Mouse (Mus musculus): ENCODE measurements at regions not wholly inside any gene's neighbourhood (a gene's known extent, or its start where the extent isn't known, plus 50 kb on each side); places are given as distances from the start of the nearest gene placed in this dataset.

- Histone ChIP-seq H3K4me1 (ENCODE audit: control insufficient read depth in 2 of 2, insufficient read depth in 2 of 2, low read length in 2 of 2, poor library complexity in 1 of 2) (no peaks in the 10 kb centered on the region), H3K9me3 (ENCODE audit: control insufficient read depth, insufficient read depth, low read depth, low read length) (no peaks in the 10 kb centered on the region), H3K9ac (ENCODE audit: insufficient read depth, low read depth, low read length, poor library complexity, severe bottlenecking) (no peak overlapping the region), H3K4me3 (ENCODE audit: insufficient read depth in 1 of 2, low read depth in 1 of 2, low read length in 2 of 2, poor library complexity in 1 of 2, severe bottlenecking in 1 of 2) (no peak overlapping the region), H3K36me3 (ENCODE audit: control insufficient read depth, insufficient read depth, low read length, poor library complexity, severe bottlenecking) (no peaks in the 10 kb centered on the region), H3K27ac (ENCODE audit: insufficient read depth, low read depth, low read length, poor library complexity, severe bottlenecking) (no peak overlapping the region)
- no peak for DNase-seq (ENCODE audit: low read depth, low spot score)
- TF ChIP-seq ZC3H11A (IDR thresholded peaks at IDR 0.05; ENCODE audit: borderline replicate concordance, low read depth, low read length) (no peak), CHD2 (IDR thresholded peaks at IDR 0.05; ENCODE audit: low read depth, low read length) (no peak), MAFK (IDR thresholded peaks at IDR 0.05; ENCODE audit: insufficient read depth, low read depth, low read length) (no peak), ZNF384 (IDR thresholded peaks at IDR 0.05; ENCODE audit: low read depth, low read length) (no peak), HCFC1 (IDR thresholded peaks at IDR 0.05; ENCODE audit: borderline replicate concordance, insufficient read depth, low read length) (no peak)
- in situ Hi-C loops (cut with MboI; ENCODE audit: low sequenced_read_pairs in 2 of 2, unreplicated experiment in 2 of 2) = no loop called here
Observed at GRCm38 (mm10) chr7:134436917-134437316, 51.5 kb upstream of the D7Ertd443e start.

- Histone ChIP-seq H3K27ac (ENCODE audit: insufficient read depth, low read depth, low read length, poor library complexity, severe bottlenecking) (no peak overlapping the region), H3K9ac (ENCODE audit: insufficient read depth, low read depth, low read length, poor library complexity, severe bottlenecking) (no peak overlapping the region), H3K4me3 (ENCODE audit: insufficient read depth in 1 of 2, low read depth in 1 of 2, low read length in 2 of 2, poor library complexity in 1 of 2, severe bottlenecking in 1 of 2) (no peak overlapping the region), H3K4me1 (ENCODE audit: control insufficient read depth in 2 of 2, insufficient read depth in 2 of 2, low read length in 2 of 2, poor library complexity in 1 of 2) (no peaks in the 10 kb centered on the region), H3K36me3 (ENCODE audit: control insufficient read depth, insufficient read depth, low read length, poor library complexity, severe bottlenecking) (no peaks in the 10 kb centered on the region), H3K9me3 (ENCODE audit: control insufficient read depth, insufficient read depth, low read depth, low read length) (no peaks in the 10 kb centered on the region)
- in situ Hi-C loops (cut with MboI; ENCODE audit: low sequenced_read_pairs in 2 of 2, unreplicated experiment in 2 of 2) = no loop called here
- no peak for TF ChIP-seq ZC3H11A (IDR thresholded peaks at IDR 0.05; ENCODE audit: borderline replicate concordance, low read depth, low read length)
- no peak for TF ChIP-seq ZNF384 (IDR thresholded peaks at IDR 0.05; ENCODE audit: low read depth, low read length)
- no peak for TF ChIP-seq HCFC1 (IDR thresholded peaks at IDR 0.05; ENCODE audit: borderline replicate concordance, insufficient read depth, low read length)
- no peak for TF ChIP-seq CHD2 (IDR thresholded peaks at IDR 0.05; ENCODE audit: low read depth, low read length)
- TF ChIP-seq MAFK (IDR thresholded peaks at IDR 0.05; ENCODE audit: insufficient read depth, low read depth, low read length) = no peak
- DNase-seq (ENCODE audit: low read depth, low spot score) = no peak
Observed at GRCm38 (mm10) chr7:134439281-134439680, 53.8 kb upstream of the D7Ertd443e start.

GRCm38 (mm10) chr7:134445008-134445806, 59.7 kb upstream of the D7Ertd443e start:
- Histone ChIP-seq H3K4me3 (ENCODE audit: insufficient read depth in 1 of 2, low read depth in 1 of 2, low read length in 2 of 2, poor library complexity in 1 of 2, severe bottlenecking in 1 of 2) (no peak overlapping the region), H3K27ac (ENCODE audit: insufficient read depth, low read depth, low read length, poor library complexity, severe bottlenecking) (no peak overlapping the region), H3K4me1 (ENCODE audit: control insufficient read depth in 2 of 2, insufficient read depth in 2 of 2, low read length in 2 of 2, poor library complexity in 1 of 2) (no peaks in the 10 kb centered on the region), H3K9ac (ENCODE audit: insufficient read depth, low read depth, low read length, poor library complexity, severe bottlenecking) (no peak overlapping the region), H3K36me3 (ENCODE audit: control insufficient read depth, insufficient read depth, low read length, poor library complexity, severe bottlenecking) (no peaks in the 10 kb centered on the region), H3K9me3 (ENCODE audit: control insufficient read depth, insufficient read depth, low read depth, low read length) (no peaks in the 10 kb centered on the region)
- no peak for TF ChIP-seq ZNF384 (IDR thresholded peaks at IDR 0.05; ENCODE audit: low read depth, low read length)
- no peak for TF ChIP-seq MAFK (IDR thresholded peaks at IDR 0.05; ENCODE audit: insufficient read depth, low read depth, low read length)
- TF ChIP-seq ZC3H11A (IDR thresholded peaks at IDR 0.05; ENCODE audit: borderline replicate concordance, low read depth, low read length) = no peak
- no peak for TF ChIP-seq CHD2 (IDR thresholded peaks at IDR 0.05; ENCODE audit: low read depth, low read length)
- no peak for TF ChIP-seq HCFC1 (IDR thresholded peaks at IDR 0.05; ENCODE audit: borderline replicate concordance, insufficient read depth, low read length)
- DNase-seq (ENCODE audit: low read depth, low spot score) = no peak
- in situ Hi-C loops (cut with MboI; ENCODE audit: low sequenced_read_pairs in 2 of 2, unreplicated experiment in 2 of 2) = no loop called here

GRCm38 (mm10) chr7:134447648-134448202, 62.3 kb upstream of the D7Ertd443e start:
- Histone ChIP-seq H3K36me3 (ENCODE audit: control insufficient read depth, insufficient read depth, low read length, poor library complexity, severe bottlenecking) (no peaks in the 10 kb centered on the region), H3K4me3 (ENCODE audit: insufficient read depth in 1 of 2, low read depth in 1 of 2, low read length in 2 of 2, poor library complexity in 1 of 2, severe bottlenecking in 1 of 2) (no peak overlapping the region), H3K27ac (ENCODE audit: insufficient read depth, low read depth, low read length, poor library complexity, severe bottlenecking) (no peak overlapping the region), H3K9me3 (ENCODE audit: control insufficient read depth, insufficient read depth, low read depth, low read length) (no peaks in the 10 kb centered on the region), H3K4me1 (ENCODE audit: control insufficient read depth in 2 of 2, insufficient read depth in 2 of 2, low read length in 2 of 2, poor library complexity in 1 of 2) (no peaks in the 10 kb centered on the region), H3K9ac (ENCODE audit: insufficient read depth, low read depth, low read length, poor library complexity, severe bottlenecking) (no peak overlapping the region)
- TF ChIP-seq ZC3H11A (IDR thresholded peaks at IDR 0.05; ENCODE audit: borderline replicate concordance, low read depth, low read length) (no peak), HCFC1 (IDR thresholded peaks at IDR 0.05; ENCODE audit: borderline replicate concordance, insufficient read depth, low read length) (no peak), MAFK (IDR thresholded peaks at IDR 0.05; ENCODE audit: insufficient read depth, low read depth, low read length) (no peak), ZNF384 (IDR thresholded peaks at IDR 0.05; ENCODE audit: low read depth, low read length) (no peak), CHD2 (IDR thresholded peaks at IDR 0.05; ENCODE audit: low read depth, low read length) (no peak)
- in situ Hi-C loops (cut with MboI; ENCODE audit: low sequenced_read_pairs in 2 of 2, unreplicated experiment in 2 of 2) = no loop called here
- no peak for DNase-seq (ENCODE audit: low read depth, low spot score)

All from ES-E14 (cell line).